In genomic region chr13:63278796-63279475, GRCm38 (mm10) we compare ENCODE assay signal across 7 mouse cellular contexts.
A peak's percentile ranks its signal among the peaks of the same experiment; 100 is the strongest.
DNase-seq lines count a peak whose midpoint lies in the region; ATAC-seq and TF ChIP-seq lines count a peak whose summit lies in the region.

No protein-coding gene starts in this region.

- H3K4me1 ChIP-seq in intestine, embryonic 14.5 days (replicated peaks; ENCODE audit: control insufficient read depth, insufficient read depth, low read length): peaks cover 45% of the 10 kb centered on the region
- peaks cover 0 to 13% of the 10 kb centered on the region in 2 experiments; a peak in 3 of 4 replicates for H3K4me1 ChIP-seq in liver, embryonic 14.5 days (replicated peaks; ENCODE audit: control insufficient read depth in 2 of 2, insufficient read depth in 2 of 2, low read length in 1 of 2)

- H3K4me3 ChIP-seq in intestine, embryonic 14.5 days (ENCODE audit: low read depth, low read length): peak overlapping the region; percentile 21
- H3K4me3 ChIP-seq in liver, embryonic 14.5 days (ENCODE audit: insufficient read depth in 1 of 2, low read depth in 2 of 2, low read length in 2 of 2): no peak overlapping the region

- peaks cover 23% of the 10 kb centered on the region for H3K36me3 ChIP-seq in intestine, embryonic 14.5 days (ENCODE audit: control insufficient read depth, insufficient read depth, low read length)
- H3K36me3 ChIP-seq in liver, embryonic 14.5 days (replicated peaks; ENCODE audit: control insufficient read depth, insufficient read depth, low read depth): no peaks in the 10 kb centered on the region

- DNase-seq in ES-CJ7 (ENCODE audit: low read depth, low spot score): peak; percentile 34
- peak; percentile 76 for DNase-seq in adrenal gland, postnatal 14 days
- DNase-seq in gastrocnemius, postnatal 25 days: peak; percentile 54
- DNase-seq in intestine, embryonic 14.5 days (ENCODE audit: low spot score): no peak
- DNase-seq in liver, embryonic 14.5 days (ENCODE audit: low read depth in 3 of 3, low spot score in 3 of 3): no peak
- DNase-seq in urinary bladder, postnatal 14 days (ENCODE audit: low spot score): no peak

- ATAC-seq in intestine, embryonic 14.5 days (replicated peaks; ENCODE audit: low FRiP score, low TSS enrichment, low read depth): peak; percentile 50
- 0 out of 2 replicates have a peak, but pooled peaks have one; percentile 37 for ATAC-seq in liver, embryonic 14.5 days (ENCODE audit: insufficient read depth)
- ATAC-seq in monocyte, adult 5-6 weeks (replicated peaks; ENCODE audit: insufficient number of reproducible peaks, low FRiP score, low TSS enrichment, poor library complexity, severe bottlenecking): peak; percentile 65; the same call in 1 of the 2 replicates

- 21% methylated on average over 10 of the region's 10 CpGs for WGBS in intestine, embryonic 14.5 days
- 37% methylated on average over 10 of the region's 10 CpGs for WGBS in liver, embryonic 14.5 days (ENCODE audit: insufficient replicate concordance)

- H3K27me3 ChIP-seq in intestine, embryonic 14.5 days (replicated peaks; ENCODE audit: control insufficient read depth, insufficient read depth, low read length): no peaks in the 10 kb centered on the region
- no peaks in the 10 kb centered on the region for H3K27me3 ChIP-seq in liver, embryonic 14.5 days (ENCODE audit: control insufficient read depth, insufficient read depth, low read length)

- no peak for TF ChIP-seq EP300 in liver, embryonic 14.5 days (IDR thresholded peaks at IDR 0.05; ENCODE audit: low read depth)

- H3K27ac ChIP-seq in intestine, embryonic 14.5 days (ENCODE audit: low read depth): peak overlapping the region; percentile 76
- no peak overlapping the region for H3K27ac ChIP-seq in liver, embryonic 14.5 days

- no peaks in the 10 kb centered on the region for H3K9me3 ChIP-seq in intestine, embryonic 14.5 days (ENCODE audit: control insufficient read depth, low read length)
- H3K9me3 ChIP-seq in liver, embryonic 14.5 days (ENCODE audit: control insufficient read depth, low read length): no peaks in the 10 kb centered on the region

- no peak for TF ChIP-seq CTCF in liver, embryonic 14.5 days (IDR thresholded peaks at IDR 0.05; ENCODE audit: low read depth)

- H3K9ac ChIP-seq in intestine, embryonic 14.5 days (ENCODE audit: low read length): peak overlapping the region; percentile 31
- no peak overlapping the region for H3K9ac ChIP-seq in liver, embryonic 14.5 days (replicated peaks)

- peak overlapping the region; percentile 41 for H3K4me2 ChIP-seq in intestine, embryonic 14.5 days (ENCODE audit: low read length)
- H3K4me2 ChIP-seq in liver, embryonic 14.5 days (ENCODE audit: low read depth): 0 out of 2 replicates have a peak overlapping the region, but pooled peaks have one; percentile 9

Comparison
In these comparisons a context has a peak if more than half of its experiments do, and no peak if none do; other contexts are left out.
1. DNase-seq: peak in ES-CJ7 (single experiment), adrenal gland, postnatal 14 days (single experiment) and gastrocnemius, postnatal 25 days (single experiment); none in intestine, embryonic 14.5 days (single experiment), liver, embryonic 14.5 days (0 of 3) and urinary bladder, postnatal 14 days (single experiment).
2. Peak in every context shown above with its lines, with median percentiles within 50 percentile points of each other: ATAC-seq.